Mouse (Mus musculus): ENCODE results near the gene Clta.
"Not testable (repeated sequence)": the region's sequence is repeated elsewhere in the genome, so short reads cannot be mapped to it uniquely, and the experiment has no call there.

Clta gene

GRCm38 (mm10) chr4:44028303-44029135, 24.3 kb downstream of the Clta start:
- DNase-seq = no peak

GRCm38 (mm10) chr4:44029661-44030066, 25.4 kb downstream of the Clta start:
- no peak for DNase-seq

DNA sequence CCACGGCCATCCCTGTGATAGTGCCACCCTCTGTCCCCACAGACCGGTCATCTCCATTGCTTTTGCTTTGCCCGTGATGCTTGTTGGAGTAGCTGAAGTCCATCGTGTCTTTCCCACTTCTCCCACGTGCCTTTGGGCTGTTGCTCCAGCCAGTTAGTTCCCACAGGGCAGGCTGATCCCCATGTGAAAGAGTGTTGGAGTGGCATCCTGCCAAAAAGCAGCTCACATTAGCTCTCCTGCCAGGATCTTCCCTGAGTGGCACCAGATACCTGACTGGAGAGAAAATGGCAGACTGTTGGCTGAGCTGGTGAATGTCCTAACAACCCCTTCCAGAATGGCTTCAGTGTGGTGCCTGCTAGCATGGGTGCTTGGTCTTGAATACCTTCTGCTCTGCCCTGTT, 27.3 kb downstream of the Clta start:
- DNase-seq = no peak

DNA sequence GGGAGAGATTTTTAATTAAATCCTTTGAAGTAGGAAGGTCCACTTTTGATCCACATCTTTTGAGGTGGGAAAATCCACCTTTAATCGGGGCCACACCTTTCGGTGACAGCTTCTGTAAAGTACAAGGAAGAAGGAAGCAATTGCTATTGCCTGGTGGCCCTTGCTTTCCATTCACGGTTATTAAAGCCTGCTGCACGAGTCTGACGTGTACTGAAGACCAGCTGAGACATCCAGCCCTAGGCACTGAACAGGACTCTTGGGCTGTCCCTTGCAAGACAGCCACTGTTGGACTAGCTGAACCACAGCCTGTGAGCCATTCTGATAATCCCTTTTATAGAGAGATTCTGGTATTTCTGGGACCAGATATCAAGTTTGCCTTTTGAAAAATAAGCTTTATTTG, 32.2 kb downstream of the Clta start:
- no peak for DNase-seq

GRCm38 (mm10) chr4:44040802-44041201, 36.5 kb downstream of the Clta start:
- DNase-seq = no peak

DNA sequence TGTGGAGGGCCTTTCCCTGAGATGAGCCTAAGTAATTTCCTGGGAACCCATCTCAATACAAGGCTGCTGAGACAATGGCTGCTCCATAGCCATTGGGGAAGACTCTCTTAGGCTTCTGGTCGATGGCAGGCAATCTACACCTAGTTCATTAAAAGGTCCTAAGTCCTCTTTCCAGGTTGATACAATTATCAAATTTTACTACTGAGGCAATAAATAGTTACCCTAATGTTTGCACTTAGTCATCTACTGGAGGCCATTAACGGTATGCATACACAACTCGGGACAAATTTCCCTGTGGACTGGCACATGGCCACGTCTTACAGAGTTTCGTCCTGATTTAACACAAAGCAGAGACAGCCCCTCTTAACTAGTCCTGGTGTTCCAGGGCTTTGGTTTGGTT, 38.2 kb downstream of the Clta start:
- no peak for DNase-seq

GRCm38 (mm10) chr4:44043182-44043581, 38.9 kb downstream of the Clta start:
- not testable (repeated sequence) for DNase-seq

GRCm38 (mm10) chr4:44044685-44045356, 40.6 kb downstream of the Clta start:
- DNase-seq = no peak

DNA sequence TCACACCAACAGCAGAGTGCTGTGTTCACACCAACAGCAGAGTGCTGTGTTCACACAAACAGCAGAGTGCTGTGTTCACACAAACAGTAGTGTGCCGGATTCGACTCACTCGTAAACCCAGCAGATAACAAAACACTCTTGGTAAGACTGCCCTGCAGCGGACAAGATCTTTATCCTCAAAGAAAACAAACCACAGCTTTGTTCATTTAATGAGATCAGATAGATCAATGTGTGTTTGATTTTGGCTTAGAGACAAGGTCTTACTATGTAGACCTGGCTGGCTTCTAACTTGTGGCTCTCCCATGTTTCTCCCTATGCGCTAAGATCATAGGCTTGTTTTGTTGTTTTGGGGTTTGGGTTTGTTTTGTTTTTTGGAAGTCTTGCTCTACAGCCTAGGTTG, 41.8 kb downstream of the Clta start:
- DNase-seq = no peak

GRCm38 (mm10) chr4:44049812-44050211, 45.6 kb downstream of the Clta start:
- no peak for DNase-seq

- no peak for DNase-seq
Measured at GRCm38 (mm10) chr4:44059674-44060073, 55.4 kb downstream of the Clta start.

GRCm38 (mm10) chr4:44062062-44062461, 57.8 kb downstream of the Clta start:
- peak; percentile 42 for DNase-seq

- DNase-seq = no peak
Measured at GRCm38 (mm10) chr4:44062816-44063215, 58.6 kb downstream of the Clta start.

GRCm38 (mm10) chr4:44065355-44066025, 61.2 kb downstream of the Clta start:
- peak; percentile 90 for DNase-seq

DNA sequence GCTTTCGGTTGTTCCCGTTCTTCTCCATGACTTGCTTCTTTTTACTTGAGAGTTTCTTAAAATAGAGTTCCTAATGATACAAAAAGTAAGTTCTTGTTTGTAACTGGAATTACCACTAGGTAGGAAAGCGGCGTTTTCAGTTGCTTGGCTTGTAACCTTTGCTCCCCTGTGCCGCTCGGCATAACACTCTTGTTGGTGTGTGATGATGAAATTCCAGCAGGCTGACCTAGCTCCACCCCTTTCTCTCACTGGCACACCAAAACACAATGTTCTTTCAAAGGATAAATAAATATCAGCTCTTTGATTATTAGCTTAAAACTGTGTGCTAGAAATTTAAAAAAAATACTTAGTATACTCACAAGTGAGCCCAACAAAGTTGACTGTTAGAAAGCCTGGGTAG, 62.6 kb downstream of the Clta start:
- DNase-seq = no peak

GRCm38 (mm10) chr4:44068736-44069135, 64.5 kb downstream of the Clta start:
- no peak for DNase-seq

GRCm38 (mm10) chr4:44069411-44069810, 65.2 kb downstream of the Clta start:
- DNase-seq = no peak

DNA sequence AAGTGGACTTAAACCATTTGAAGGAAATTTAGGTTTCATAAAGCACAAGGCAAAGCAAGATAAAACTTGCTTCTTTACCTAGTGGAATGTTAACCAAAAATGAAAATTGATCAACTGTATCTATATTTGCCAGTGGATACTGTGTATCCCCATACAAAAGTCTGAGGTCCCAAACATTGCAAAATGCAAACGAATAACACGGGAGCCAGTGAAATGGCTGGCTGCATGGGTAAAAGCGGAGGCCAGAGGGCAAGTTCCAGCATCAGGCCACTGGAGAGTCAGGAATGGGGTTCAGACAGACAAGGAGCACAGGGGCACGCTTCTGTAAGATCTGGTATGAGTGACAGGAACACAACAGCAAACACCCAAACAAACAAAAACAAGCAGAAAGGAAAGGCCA, 66.4 kb downstream of the Clta start:
- peak; percentile 24 for DNase-seq

DNA sequence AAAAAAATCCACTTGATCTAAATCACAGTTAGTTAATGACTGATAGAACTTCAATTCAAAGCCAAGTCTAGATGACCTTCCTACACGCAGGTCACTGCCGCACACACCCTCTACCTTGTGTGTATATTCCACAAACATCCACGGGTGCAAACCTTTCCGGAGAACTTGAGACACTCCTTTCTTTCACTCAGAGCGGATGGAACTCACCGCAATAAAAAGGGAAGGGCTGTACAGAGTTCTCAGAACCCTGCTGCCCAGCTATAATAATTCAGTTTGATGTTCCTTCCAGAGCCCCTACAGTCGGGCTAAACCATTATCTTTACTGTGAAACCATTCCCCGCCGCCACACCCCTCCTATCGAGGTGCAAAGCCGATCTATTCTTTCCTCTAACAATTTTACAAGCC, 67.5 kb downstream of the Clta start:
- DNase-seq = peak; percentile 70

DNA sequence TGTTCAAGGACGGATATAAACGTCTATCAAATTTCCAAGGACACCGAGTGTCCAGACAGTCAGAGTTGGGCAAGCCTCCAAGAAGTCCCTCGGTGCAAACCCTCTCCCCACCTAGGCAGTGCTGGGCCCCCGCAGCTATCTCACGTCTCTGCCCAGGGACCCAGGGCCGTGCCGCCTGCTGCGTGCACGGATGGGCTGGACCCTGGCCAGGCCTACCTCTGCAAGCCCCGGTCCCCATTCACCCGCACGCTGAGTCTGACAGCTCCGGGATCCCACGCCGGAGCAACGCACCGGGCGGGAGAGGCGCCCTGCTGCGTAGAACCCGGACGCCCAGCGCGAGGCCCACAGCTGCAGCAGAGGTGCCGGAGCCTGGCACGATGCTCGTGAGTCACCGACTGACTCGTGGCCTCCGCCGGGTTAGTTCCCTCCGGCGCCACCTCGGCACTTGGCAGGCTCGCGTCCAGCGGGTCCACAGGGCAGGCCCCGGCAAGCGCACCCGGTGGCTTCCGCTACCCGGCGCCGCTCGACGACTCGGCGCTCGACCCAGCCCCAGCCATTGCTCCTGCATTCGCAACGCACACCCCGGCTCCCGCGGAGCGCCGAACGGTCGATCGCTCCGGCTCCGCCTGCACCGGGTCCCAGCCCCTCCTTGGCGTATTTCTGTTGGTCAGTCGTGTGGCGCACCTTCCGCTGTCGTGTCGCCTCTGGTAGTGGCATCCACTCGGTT, 68.1 kb downstream of the Clta start:
- peak; percentile 92 for DNase-seq

- no peak for DNase-seq
Measured at GRCm38 (mm10) chr4:44072873-44073441, 68.7 kb downstream of the Clta start.

DNA sequence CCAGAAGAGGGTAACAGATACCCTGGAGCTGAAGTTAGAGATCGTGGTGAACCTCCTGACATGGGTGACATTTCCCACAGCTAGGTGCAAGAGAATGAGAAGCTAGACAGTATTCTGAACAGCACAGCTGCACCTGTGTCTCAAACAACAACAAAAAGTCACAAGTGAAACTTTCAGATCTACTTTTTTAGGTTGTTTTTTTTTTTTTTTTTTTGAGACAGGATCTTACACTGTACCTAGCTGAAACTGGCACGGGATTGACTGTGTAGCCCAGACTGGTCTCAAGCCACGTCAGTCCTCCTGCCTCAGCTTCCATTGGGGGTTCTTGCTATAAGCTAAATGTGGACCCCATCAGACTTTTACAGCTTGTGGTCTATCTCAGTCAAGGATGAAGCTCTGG, 69.5 kb downstream of the Clta start:
- no peak for DNase-seq

GRCm38 (mm10) chr4:44074422-44074821, 70.2 kb downstream of the Clta start:
- no peak for DNase-seq
